Mouse (Mus musculus) mesoderm, embryonic 11.5 days (tissue): ENCODE data around the gene Podxl2.

ENCODE experiments used
- DNase-seq: peaks from one replicate; pipeline ENCODE4 v3.0.0-alpha.2; 2012; ENCODE audit warnings: low read depth, low spot score

Gene Podxl2

DNA sequence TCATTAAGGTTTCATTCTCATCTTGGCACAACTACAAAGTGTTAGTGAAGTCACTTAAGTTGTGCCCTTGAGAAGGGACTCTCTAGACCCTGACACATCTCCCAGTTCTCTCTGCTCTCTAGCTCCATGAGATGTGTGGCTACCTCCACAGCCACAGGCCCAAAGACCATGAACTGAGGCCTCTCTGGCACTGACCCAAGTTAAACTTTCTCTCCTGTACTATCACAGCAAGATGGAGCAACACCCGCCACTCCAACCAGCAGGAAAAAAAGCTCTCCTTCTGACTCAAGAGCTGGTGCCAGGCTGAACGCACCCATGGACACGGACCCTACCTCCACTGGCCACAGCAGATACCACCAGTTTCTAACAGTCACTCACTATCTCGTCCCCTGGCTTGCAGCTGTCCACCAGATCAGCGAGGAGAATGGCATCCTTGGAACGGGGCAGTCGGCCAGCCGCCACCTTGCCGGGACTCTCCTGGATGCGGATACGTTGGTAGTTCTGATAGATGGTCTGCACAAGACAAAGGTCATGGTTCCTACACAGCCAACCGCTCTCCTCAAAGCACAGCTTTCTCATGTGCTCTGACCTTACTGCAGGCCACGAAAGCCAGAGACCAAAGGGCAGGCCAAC is 14.7 kb upstream of the Podxl2 start:
- no peak for DNase-seq

DNA sequence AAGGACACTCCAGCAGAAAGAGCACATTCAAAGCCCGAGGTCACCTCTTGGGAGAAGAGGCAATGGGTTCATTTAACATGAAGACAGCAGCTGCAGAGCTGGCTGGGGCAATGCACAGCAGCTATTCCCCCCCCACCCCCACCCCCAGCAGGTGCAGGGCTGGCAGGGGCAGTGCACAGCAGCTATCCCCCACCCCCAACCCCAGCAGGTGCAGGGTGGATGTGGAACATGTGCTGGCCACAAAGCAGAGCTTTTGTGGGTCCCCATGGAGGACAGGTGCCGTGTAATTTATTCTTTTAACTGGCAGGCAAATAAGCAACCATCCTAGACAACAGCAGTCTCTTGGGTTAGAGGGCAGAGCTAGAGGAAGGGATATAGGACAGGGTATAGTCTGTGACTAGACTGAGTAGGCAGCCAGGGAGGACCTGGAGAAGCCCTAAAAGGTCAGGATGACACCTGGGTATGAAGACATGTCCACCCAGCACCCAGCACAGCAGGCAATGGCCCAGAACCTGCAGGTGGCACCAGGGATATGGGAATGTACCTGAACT is 11.6 kb upstream of the Podxl2 start:
- no peak for DNase-seq

DNA sequence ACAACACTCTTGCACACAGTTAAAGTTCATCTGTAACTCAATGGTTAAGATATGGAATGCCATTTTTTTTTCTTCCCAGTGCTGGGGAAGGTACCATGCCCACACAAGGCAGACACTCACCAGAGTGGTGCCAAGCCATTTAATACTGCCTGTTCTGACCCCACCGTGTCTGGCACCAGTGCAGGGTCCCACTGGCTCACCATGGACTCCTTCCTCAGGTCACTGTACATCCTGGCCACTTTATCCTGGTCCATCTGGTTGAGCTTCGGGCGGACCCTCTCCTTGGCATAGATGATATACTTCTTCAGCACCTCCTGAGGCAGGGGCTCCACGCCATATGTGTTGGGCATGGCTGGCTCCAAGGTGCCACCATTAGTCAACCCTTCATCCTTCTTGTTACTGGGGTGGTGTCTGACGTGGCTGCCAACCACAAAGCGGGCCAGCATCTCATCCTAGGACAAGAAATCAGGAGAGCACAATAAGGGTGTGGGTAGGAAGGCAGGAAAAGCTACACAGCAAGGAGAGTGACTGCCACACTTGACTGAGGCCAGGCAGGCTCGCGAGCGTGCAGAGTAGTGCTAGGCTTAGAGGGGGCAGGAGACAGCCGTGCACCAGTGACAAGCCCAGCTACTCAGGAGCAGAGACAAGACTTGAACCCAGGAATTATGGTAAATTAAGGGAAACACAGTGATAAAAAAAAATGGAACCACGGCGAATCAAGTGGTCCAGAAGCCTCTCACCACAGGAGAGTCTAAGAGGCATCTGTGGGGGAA is 11.0 kb upstream of the Podxl2 start:
- DNase-seq: no peak

DNA sequence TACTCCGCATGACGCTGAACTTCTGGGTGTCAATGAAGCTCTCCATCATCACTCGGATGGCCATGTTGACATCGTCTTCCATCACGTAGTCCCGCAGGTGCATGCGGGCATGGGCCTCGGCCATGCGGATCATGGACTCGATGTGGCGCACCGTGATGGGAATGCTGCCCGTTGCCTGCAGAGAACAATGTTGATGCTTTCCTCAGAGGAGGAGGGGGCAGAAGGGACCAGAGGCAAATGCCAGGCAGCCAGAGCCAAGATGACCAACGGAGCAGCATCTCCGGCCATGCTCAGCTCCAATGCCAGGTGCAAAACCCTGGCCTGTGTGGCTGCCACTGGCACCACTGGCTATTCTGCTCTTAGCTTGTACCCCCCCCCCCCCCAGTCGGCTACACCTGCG is 9.8 kb upstream of the Podxl2 start:
- no peak for DNase-seq

DNA sequence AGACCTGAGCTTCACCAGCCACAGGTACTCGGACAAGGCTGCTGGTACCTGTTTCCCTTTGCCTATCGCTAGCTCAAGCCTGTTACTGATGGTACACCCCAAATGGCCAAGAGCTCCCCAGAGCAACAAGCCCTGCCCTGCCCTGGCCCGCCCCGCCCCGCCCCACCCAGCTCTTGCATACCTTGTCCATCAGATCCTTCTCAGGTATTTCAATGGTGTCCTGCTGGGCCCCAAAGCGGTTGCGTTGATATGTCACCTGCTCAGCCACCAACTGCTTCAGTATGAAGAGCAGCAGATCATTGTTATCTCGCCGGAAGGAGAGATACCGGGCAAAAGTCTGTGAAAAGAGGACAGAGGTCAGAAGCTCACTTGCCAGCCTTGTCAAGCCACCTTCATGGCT is 9.4 kb upstream of the Podxl2 start:
- no peak for DNase-seq

DNA sequence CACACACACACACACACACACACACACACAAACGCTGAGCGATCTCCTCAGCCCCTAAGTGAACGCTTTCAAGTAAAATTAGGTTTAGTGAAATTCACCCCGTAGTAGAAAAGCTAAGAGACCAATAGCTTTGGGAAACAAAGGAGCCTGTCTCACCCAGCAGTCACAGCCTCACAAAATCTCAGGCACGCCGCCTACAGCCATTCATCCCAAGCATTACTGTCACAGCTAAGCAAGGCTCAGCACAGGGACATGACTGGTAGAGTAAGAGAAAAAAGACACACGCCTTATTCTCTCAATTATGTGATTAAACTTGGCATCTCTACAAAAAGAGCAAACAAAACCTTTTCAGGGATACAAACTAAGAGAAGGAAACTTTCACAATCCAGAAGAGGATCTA is 6.5 kb upstream of the Podxl2 start:
- no peak for DNase-seq

DNA sequence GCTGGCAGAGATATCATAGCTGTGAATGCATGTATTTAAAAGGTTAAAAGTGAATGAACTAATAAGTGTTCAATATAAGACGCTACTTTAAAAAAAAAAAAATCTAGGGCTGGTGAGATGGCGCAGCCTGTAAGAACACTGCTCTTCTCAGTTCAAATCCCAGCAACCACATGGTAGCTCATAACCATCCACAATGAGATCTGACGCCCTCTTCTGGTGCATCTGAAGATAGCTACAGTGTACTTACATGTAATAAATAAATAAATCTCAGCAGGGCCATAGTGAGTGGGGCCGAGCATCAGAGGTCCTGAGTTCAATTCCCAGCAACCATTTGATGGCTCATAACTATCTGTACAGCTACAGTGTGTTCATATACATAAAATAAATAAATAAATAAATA is 4.6 kb upstream of the Podxl2 start:
- DNase-seq: no peak

GRCm38 (mm10) chr6:88873965-88874867 is 628 bp downstream of the Podxl2 start:
- DNase-seq: no peak

DNA sequence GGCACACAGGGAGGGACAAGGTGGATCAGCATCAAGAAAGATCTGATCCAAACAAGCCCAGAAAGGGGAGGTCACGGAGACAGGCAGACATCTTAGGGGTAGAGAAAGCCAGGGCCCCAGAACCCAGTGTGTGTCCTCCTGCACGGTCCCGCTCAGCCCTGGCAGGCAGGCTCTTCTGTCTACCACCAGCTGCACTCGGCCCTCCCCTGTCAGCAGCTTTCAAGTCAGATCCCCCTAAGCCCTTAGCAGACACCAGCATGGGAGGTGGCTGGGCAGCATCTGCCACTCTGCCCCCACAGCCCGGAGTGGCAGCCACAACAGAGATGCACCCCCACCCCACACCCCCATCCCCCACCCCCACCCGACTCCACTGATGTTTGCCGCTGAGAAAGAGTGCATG is 2.0 kb downstream of the Podxl2 start:
- no peak for DNase-seq

DNA sequence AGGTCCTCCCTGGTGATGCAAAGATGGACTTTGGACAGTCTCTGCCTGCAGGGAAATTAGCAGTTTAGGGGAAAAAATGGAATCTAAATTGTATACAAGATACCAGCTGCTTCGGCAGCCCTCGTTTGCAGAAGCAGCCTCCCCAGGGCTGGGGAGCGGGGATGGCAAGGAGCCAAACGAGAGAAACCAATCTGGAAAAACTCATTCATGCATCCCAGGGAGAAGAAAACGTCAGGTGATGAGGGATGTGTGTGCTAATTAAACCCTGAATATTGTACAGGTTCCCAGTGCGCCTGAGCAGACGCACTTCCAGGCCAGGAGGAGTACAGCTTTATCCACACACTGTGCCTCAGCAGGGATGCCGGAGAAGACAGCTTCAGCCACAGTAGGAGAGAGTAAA is 3.3 kb downstream of the Podxl2 start:
- no peak for DNase-seq

DNA sequence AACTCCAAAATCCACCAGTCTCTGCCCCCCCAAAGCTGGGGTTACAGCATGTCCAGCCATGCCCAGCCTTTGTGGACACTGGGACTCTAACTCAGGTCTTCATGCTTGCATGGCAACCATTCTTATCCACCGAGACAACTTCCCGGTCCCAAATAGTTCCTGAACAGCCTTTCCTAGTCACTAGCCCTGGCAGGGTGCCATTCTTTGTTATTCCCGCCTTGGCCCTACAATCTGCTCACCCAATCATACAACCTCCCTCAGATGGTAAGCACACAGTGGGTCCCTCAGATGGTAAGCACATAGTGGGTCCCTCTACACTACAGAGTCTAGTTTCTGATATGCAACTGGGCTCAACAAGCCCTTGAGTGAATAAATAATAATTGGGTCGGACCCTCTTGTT is 4.2 kb downstream of the Podxl2 start:
- no peak for DNase-seq

- DNase-seq: no peak
These were observed 5.4 kb downstream of the Podxl2 start for GRCm38 (mm10) chr6:88869459-88869858.

- DNase-seq: no peak
These were observed 9.1 kb downstream of the Podxl2 start for GRCm38 (mm10) chr6:88865704-88866103.

- peak; percentile 63 for DNase-seq
These were observed 13.9 kb downstream of the Podxl2 start for GRCm38 (mm10) chr6:88860914-88861313.

GRCm38 (mm10) chr6:88858341-88858740 is 16.5 kb downstream of the Podxl2 start:
- no peak for DNase-seq

GRCm38 (mm10) chr6:88857830-88858229 is 17.0 kb downstream of the Podxl2 start:
- DNase-seq: no peak

DNA sequence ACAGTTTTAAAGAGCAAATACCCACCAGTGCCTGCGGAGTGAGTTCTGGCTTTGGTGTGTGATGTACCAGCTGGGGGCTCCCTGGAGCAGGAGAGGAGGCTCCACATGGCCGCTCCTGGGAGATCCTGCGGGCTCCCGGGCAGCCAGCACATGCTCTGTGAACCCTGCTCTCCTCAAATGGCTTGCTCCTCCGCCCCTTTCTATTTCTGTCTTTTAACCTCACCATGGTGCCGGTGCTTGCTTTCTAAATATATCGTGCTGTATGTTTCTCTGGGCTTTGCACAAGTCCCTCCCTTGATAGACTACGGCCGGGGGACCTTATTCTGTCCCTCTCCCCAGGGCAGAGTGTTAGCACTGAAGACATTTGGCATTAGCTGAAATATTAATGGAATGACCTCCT is 17.6 kb downstream of the Podxl2 start:
- DNase-seq: no peak

- peak; percentile 84 for DNase-seq
These were observed 19.2 kb downstream of the Podxl2 start for GRCm38 (mm10) chr6:88855636-88856035.

GRCm38 (mm10) chr6:88854509-88854908 is 20.3 kb downstream of the Podxl2 start:
- no peak for DNase-seq

DNA sequence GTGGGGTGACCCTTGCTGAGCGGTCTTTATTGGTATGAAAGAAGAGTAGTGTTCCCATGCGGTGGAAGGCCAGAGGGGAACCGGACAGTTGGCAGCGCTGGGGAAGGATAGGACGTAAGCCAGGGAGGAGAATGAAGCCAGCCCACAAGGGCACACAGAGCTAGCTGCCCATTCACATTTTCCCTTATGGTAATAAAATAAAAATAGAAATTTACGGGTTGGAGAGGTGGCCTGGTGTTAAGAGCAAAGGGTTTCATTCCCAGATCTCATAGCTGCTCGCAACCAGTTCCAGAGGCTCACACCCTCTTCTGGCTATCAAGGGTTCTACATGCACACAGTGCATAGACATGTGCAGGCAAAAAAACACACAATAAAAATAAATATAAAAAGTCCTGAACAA is 24.8 kb downstream of the Podxl2 start:
- no peak for DNase-seq

GRCm38 (mm10) chr6:88849270-88849669 is 25.6 kb downstream of the Podxl2 start:
- no peak for DNase-seq

GRCm38 (mm10) chr6:88847571-88847970 is 27.3 kb downstream of the Podxl2 start:
- no peak for DNase-seq
